Mouse (Mus musculus) neural tube, embryonic 10.5 days (tissue): Measurements from ENCODE around the gene Krt12.

Experiments
- DNase-seq: peaks from one replicate; pipeline ENCODE4 v3.0.0-alpha.2; 2017; ENCODE audit warnings: low spot score; ENCODE audit errors: extremely low spot score

Krt12 gene

GRCm38 (mm10) chr11:99398832-99399231 is 23.2 kb downstream of the Krt12 start:
- no peak for DNase-seq

DNA sequence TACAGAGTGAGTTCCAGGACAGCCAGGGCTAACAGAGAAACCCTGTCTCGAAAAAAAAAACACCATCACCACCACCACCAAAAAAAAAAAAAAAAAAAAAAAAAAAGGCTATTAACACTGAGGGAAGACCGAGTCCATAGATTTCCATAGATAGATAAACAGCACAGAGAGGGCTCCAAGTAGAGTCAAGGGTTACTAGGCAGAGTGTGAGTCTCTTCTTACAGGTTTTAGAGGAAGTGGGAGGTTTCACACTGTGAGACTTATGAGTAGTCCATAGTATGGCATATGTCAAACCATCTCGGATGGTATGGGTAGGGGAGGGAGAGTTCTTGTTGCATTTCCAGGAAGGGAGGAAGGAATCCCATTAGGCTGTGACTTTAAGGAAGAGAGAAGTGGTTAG is 24.0 kb downstream of the Krt12 start:
- DNase-seq = no peak

GRCm38 (mm10) chr11:99396661-99397060 is 25.4 kb downstream of the Krt12 start:
- no peak for DNase-seq

- DNase-seq = no peak
Measured at GRCm38 (mm10) chr11:99396034-99396433, 26.0 kb downstream of the Krt12 start.

GRCm38 (mm10) chr11:99392492-99392891 is 29.6 kb downstream of the Krt12 start:
- DNase-seq = no peak

- DNase-seq = no peak
Measured at GRCm38 (mm10) chr11:99391375-99391774, 30.7 kb downstream of the Krt12 start.

- DNase-seq = no peak
Measured at GRCm38 (mm10) chr11:99390866-99391265, 31.2 kb downstream of the Krt12 start.

DNA sequence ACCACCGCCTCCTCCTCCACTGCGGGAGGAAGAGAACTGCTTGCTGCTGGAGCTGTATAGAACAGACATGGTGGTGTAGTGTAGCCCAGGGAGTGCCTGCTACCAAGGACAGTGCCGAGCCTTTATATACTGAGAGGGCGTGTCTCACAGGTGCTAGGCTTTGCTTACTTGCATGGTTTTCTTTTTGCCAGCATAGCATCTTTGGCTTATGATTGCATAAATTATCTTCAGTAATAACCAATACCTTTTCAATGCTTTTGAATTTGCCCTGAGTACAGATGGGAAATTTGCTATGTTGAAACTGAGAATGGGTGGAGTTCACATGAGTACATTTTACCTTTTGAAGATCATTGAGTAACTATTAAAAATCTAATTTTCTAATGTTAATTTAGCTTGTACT is 32.8 kb downstream of the Krt12 start, which contains the start of gene Krt10:
TSS of gene Krt10 (minus strand) at position 101 of the 400 bp plus-strand sequence.
- no peak for DNase-seq

DNA sequence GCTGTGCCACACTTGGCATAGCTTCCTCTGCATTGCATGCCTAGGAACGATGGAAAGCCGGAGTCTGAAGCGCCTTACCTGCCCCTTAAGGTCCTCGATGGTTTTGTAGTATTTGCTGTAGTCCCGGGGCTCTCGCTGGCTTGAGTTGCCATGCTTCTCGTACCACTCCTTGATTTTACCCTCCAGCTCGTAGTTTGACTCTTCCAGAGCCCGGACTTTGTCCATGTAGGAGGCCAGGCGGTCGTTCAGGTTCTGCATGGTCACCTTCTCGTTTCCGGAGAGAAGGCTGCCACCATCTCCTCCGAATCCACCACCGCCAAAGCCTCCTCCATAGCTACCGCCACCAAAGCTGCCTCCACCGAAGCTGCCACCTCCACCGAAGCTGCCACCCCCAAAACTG is 33.4 kb downstream of the Krt12 start:
- no peak for DNase-seq

- DNase-seq = peak; percentile 93
Measured at GRCm38 (mm10) chr11:99385813-99386721, 36.0 kb downstream of the Krt12 start.

DNA sequence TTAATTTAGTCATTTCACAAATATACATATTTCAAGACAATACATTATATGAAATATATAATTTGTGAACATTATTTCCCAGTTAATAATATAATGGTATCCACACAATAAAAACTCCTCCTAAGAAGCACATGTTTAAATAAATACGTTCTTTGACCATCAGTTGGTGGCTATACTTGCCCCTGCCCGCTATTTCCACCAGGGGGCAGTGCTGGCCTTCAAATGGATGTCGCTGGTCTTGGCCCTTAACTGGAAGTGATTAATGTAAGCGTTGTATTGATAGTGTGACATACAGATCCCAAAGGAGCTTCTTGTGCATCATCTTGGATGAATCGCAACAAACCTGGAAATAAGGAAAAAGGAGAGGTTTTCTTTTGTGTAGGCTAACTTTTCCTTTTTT is 42.5 kb downstream of the Krt12 start:
- DNase-seq = peak; percentile 71

DNA sequence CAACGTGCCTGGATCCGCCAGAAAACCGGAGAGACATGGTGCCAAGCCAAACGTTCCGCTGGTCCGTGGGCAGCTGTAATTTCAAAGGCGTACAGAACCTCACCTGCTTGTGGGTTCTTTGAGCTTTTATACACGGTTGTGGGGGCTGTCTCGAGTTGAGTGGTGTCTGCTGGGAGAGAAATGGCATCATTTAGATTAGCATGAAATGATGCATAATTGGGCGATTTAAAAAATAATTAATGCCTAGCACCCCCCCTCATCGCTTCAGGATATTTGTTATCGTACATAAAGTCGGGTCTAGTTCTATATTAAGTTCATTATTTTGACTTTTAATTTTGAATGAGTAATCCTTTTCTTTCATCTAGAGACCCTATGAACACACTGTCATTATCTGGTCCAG is 47.3 kb downstream of the Krt12 start, which contains the start of gene Krt28:
TSS of gene Krt28 (minus strand) at position 101 of the 400 bp plus-strand sequence.
- DNase-seq = no peak

DNA sequence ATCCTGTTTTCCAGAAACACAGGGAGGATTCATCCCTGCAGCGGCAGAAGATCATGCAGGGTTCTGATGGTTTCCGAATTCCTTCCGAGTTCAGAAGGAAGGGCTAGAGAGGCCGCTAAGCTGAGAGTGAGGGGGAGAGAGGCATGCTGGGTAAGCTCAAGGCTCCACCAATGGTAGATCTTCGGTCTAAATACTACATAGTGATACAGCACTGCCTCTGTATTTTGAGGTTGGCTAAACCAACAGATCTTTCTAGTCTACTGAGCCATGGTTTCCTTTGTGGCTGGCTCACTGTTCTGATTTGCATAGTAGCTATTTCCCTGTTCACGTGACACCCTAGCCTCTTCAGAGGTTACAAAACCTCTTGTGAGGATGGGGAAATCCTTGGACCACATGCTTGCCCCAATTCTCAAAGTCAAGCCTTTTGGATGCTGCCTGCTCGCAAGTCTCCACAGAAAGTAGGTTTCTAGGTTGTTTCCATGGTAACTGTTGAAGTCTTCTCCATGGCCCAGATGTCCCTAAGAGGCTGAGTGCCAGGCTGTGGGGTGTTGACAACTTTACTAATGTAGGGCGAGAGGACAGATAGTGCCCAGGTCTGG is 52.1 kb downstream of the Krt12 start:
- no peak for DNase-seq

GRCm38 (mm10) chr11:99369229-99369628 is 52.8 kb downstream of the Krt12 start:
- peak; percentile 17 for DNase-seq

GRCm38 (mm10) chr11:99366791-99367190 is 55.3 kb downstream of the Krt12 start:
- no peak for DNase-seq
